Mouse (Mus musculus) E14TG2a.4 (cell line): Measurements from ENCODE around the gene Cabcoco1.

Source experiments
- H3K27me3 ChIP-seq: 2 replicates; pipeline ENCODE4 v1.6.1; 2014; ENCODE audit warnings: low read length, control low read depth; ENCODE audit not compliant: insufficient read depth
- H3K36me3 ChIP-seq: 2 replicates; pipeline ENCODE4 v1.6.1; 2014; ENCODE audit warnings: low read length, control low read depth; ENCODE audit not compliant: insufficient read depth
- H3K4me1 ChIP-seq: replicated peaks from 2 replicates; pipeline ENCODE4 v1.6.1; 2014; ENCODE audit warnings: low read depth, low read length, control low read depth
- H3K4me3 ChIP-seq: replicated peaks from 2 replicates; pipeline ENCODE4 v1.5.1; 2014; ENCODE audit warnings: mild to moderate bottlenecking, low read length
- H3K9me3 ChIP-seq: 2 replicates; pipeline ENCODE4 v1.6.1; 2014; ENCODE audit warnings: low read length, control low read depth
- CTCF ChIP-seq: conservative IDR thresholded peaks from 2 replicates; pipeline ENCODE4 v1.5.1; 2014; ENCODE audit warnings: low read length
- NANOG ChIP-seq: IDR thresholded peaks from 2 replicates; pipeline ENCODE4 v1.6.1; 2014; ENCODE audit warnings: borderline replicate concordance, low read length, mixed read lengths
- POU5F1 ChIP-seq: IDR thresholded peaks from 2 replicates; pipeline ENCODE4 v1.6.1; 2014; ENCODE audit warnings: low read length, borderline replicate concordance

Cabcoco1 gene

GRCm38 (mm10) chr10:68396083-68396482 lies 145.6 kb downstream of the Cabcoco1 start:
- Histone ChIP-seq H3K27me3 (no peaks in the 10 kb centered on the region), H3K4me3 (no peak overlapping the region), H3K9me3 (peaks cover 8% of the 10 kb centered on the region), H3K4me1 (no peaks in the 10 kb centered on the region), H3K36me3 (no peaks in the 10 kb centered on the region)
- TF ChIP-seq POU5F1: no peak
- TF ChIP-seq CTCF: no peak
- no peak for TF ChIP-seq NANOG

- H3K36me3 ChIP-seq: no peaks in the 10 kb centered on the region
- TF ChIP-seq POU5F1 (no peak), NANOG (no peak), CTCF (no peak)
- H3K9me3 ChIP-seq: no peaks in the 10 kb centered on the region
- H3K4me3 ChIP-seq: no peak overlapping the region
- H3K4me1 ChIP-seq: no peaks in the 10 kb centered on the region
- no peaks in the 10 kb centered on the region for H3K27me3 ChIP-seq
Observed at GRCm38 (mm10) chr10:68391640-68392039, 150.1 kb downstream of the Cabcoco1 start.

GRCm38 (mm10) chr10:68388802-68389201 lies 152.9 kb downstream of the Cabcoco1 start:
- Histone ChIP-seq H3K4me1 (no peaks in the 10 kb centered on the region), H3K9me3 (no peaks in the 10 kb centered on the region), H3K27me3 (no peaks in the 10 kb centered on the region), H3K4me3 (no peak overlapping the region), H3K36me3 (no peaks in the 10 kb centered on the region)
- TF ChIP-seq POU5F1: no peak
- TF ChIP-seq CTCF: no peak
- TF ChIP-seq NANOG: no peak

- no peaks in the 10 kb centered on the region for H3K27me3 ChIP-seq
- H3K9me3 ChIP-seq: no peaks in the 10 kb centered on the region
- no peak overlapping the region for H3K4me3 ChIP-seq
- no peaks in the 10 kb centered on the region for H3K36me3 ChIP-seq
- no peaks in the 10 kb centered on the region for H3K4me1 ChIP-seq
- TF ChIP-seq CTCF: no peak
- TF ChIP-seq NANOG: no peak
- no peak for TF ChIP-seq POU5F1
Observed at GRCm38 (mm10) chr10:68388138-68388537, 153.6 kb downstream of the Cabcoco1 start.
